Mouse (Mus musculus): ENCODE measurements at regions not wholly inside any gene's neighbourhood (a gene's known extent, or its start where the extent isn't known, plus 50 kb on each side); places are given as distances from the start of the nearest gene placed in this dataset.

GRCm38 (mm10) chr9:47909051-47909450 is 252.8 kb upstream of the Nxpe4 start:
- DNase-seq, result no peak
- WGBS, result 69% methylated on average over 5 of the region's 5 CpGs
- TF ChIP-seq CTCF (IDR thresholded peaks at IDR 0.05; ENCODE audit: low read depth), result no peak

DNA sequence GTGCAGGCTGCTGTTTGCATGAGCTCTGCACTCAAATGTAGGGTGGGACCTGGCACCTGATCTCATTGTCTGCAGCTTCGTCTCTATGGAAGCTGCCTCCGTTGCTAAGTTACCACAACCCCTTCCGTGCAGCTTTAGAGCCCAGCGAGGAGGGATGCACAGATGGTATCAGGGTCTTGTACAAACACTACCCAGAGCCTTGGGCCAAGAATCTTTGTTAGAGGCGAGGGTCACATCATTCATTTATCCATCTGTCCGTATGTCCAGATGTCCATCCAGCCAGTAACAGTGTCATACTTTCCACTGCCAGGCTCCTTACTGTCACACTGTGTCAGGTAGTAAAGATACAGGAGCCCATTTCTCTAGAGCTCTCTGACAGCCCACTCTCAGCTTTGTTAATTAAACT is 251.3 kb upstream of the Nxpe4 start:
- ATAC-seq (ENCODE audit: insufficient read depth), result no peak
- no peaks in the 10 kb centered on the region for H3K9me3 ChIP-seq (ENCODE audit: low read depth, low read length)
- H3K4me1 ChIP-seq (ENCODE audit: insufficient read depth), result no peaks in the 10 kb centered on the region
- no peak for TF ChIP-seq CTCF (IDR thresholded peaks at IDR 0.05; ENCODE audit: low read depth)
- H3K36me3 ChIP-seq (ENCODE audit: insufficient read depth), result no peaks in the 10 kb centered on the region
- no peaks in the 10 kb centered on the region for H3K27me3 ChIP-seq (ENCODE audit: insufficient read depth, low read length)
- no peak overlapping the region for H3K4me2 ChIP-seq
- no peak for DNase-seq
- no peak overlapping the region for H3K9ac ChIP-seq
- WGBS, result 19% methylated on average over 6 of the region's 6 CpGs
- H3K27ac ChIP-seq (ENCODE audit: low read depth), result no peak overlapping the region
- H3K4me3 ChIP-seq (ENCODE audit: low read depth, low read length), result no peak overlapping the region

More at GRCm38 (mm10) chr9:47909051-47909450, 252.8 kb upstream of the Nxpe4 start:
- H3K36me3 ChIP-seq (ENCODE audit: insufficient read depth), result no peaks in the 10 kb centered on the region
- no peak for ATAC-seq (ENCODE audit: insufficient read depth)
- no peak overlapping the region for H3K4me3 ChIP-seq (ENCODE audit: low read depth, low read length)
- H3K9me3 ChIP-seq (ENCODE audit: low read depth, low read length), result no peaks in the 10 kb centered on the region
- no peak overlapping the region for H3K27ac ChIP-seq (ENCODE audit: low read depth)
- no peak overlapping the region for H3K4me2 ChIP-seq
- H3K4me1 ChIP-seq (ENCODE audit: insufficient read depth), result no peaks in the 10 kb centered on the region
- no peaks in the 10 kb centered on the region for H3K27me3 ChIP-seq (ENCODE audit: insufficient read depth, low read length)
- no peak overlapping the region for H3K9ac ChIP-seq

- no peaks in the 10 kb centered on the region for H3K9me3 ChIP-seq (ENCODE audit: low read depth, low read length)
- no peak for DNase-seq
- no peaks in the 10 kb centered on the region for H3K27me3 ChIP-seq (ENCODE audit: insufficient read depth, low read length)
- no peak overlapping the region for H3K4me3 ChIP-seq (ENCODE audit: low read depth, low read length)
- no peaks in the 10 kb centered on the region for H3K36me3 ChIP-seq (ENCODE audit: insufficient read depth)
- WGBS, result 80% methylated on average over 5 of the region's 5 CpGs
- no peak for ATAC-seq (ENCODE audit: insufficient read depth)
- H3K4me1 ChIP-seq (ENCODE audit: insufficient read depth), result no peaks in the 10 kb centered on the region
- no peak overlapping the region for H3K4me2 ChIP-seq
- no peak overlapping the region for H3K9ac ChIP-seq
- no peak overlapping the region for H3K27ac ChIP-seq (ENCODE audit: low read depth)
- TF ChIP-seq CTCF (IDR thresholded peaks at IDR 0.05; ENCODE audit: low read depth), result no peak
These were observed 249.0 kb upstream of the Nxpe4 start for GRCm38 (mm10) chr9:47912823-47913222.

GRCm38 (mm10) chr9:47935299-47935698 is 226.5 kb upstream of the Nxpe4 start:
- peak; percentile 59 for TF ChIP-seq CTCF (IDR thresholded peaks at IDR 0.05; ENCODE audit: low read depth)
- peak; percentile 31 for DNase-seq
- no peak overlapping the region for H3K4me2 ChIP-seq
- no peak overlapping the region for H3K9ac ChIP-seq
- no peak overlapping the region for H3K27ac ChIP-seq (ENCODE audit: low read depth)
- no peaks in the 10 kb centered on the region for H3K4me1 ChIP-seq (ENCODE audit: insufficient read depth)
- no peak overlapping the region for H3K4me3 ChIP-seq (ENCODE audit: low read depth, low read length)
- H3K9me3 ChIP-seq (ENCODE audit: low read depth, low read length), result no peaks in the 10 kb centered on the region
- ATAC-seq (ENCODE audit: insufficient read depth), result no peak
- no peaks in the 10 kb centered on the region for H3K27me3 ChIP-seq (ENCODE audit: insufficient read depth, low read length)
- H3K36me3 ChIP-seq (ENCODE audit: insufficient read depth), result no peaks in the 10 kb centered on the region
- WGBS, result 72% methylated on average over 2 of the region's 2 CpGs

GRCm38 (mm10) chr9:47935957-47936457 is 225.8 kb upstream of the Nxpe4 start:
- Histone ChIP-seq H3K27ac (ENCODE audit: low read depth) (no peak overlapping the region), H3K9me3 (ENCODE audit: low read depth, low read length) (no peaks in the 10 kb centered on the region), H3K36me3 (ENCODE audit: insufficient read depth) (no peaks in the 10 kb centered on the region), H3K4me1 (ENCODE audit: insufficient read depth) (no peaks in the 10 kb centered on the region), H3K4me2 (no peak overlapping the region), H3K27me3 (ENCODE audit: insufficient read depth, low read length) (no peaks in the 10 kb centered on the region), H3K4me3 (ENCODE audit: low read depth, low read length) (no peak overlapping the region), H3K9ac (no peak overlapping the region)
- no peak for TF ChIP-seq CTCF (IDR thresholded peaks at IDR 0.05; ENCODE audit: low read depth)
- WGBS, result 68% methylated on average over 7 of the region's 7 CpGs
- DNase-seq (no peak), ATAC-seq (ENCODE audit: insufficient read depth) (no peak)

DNA sequence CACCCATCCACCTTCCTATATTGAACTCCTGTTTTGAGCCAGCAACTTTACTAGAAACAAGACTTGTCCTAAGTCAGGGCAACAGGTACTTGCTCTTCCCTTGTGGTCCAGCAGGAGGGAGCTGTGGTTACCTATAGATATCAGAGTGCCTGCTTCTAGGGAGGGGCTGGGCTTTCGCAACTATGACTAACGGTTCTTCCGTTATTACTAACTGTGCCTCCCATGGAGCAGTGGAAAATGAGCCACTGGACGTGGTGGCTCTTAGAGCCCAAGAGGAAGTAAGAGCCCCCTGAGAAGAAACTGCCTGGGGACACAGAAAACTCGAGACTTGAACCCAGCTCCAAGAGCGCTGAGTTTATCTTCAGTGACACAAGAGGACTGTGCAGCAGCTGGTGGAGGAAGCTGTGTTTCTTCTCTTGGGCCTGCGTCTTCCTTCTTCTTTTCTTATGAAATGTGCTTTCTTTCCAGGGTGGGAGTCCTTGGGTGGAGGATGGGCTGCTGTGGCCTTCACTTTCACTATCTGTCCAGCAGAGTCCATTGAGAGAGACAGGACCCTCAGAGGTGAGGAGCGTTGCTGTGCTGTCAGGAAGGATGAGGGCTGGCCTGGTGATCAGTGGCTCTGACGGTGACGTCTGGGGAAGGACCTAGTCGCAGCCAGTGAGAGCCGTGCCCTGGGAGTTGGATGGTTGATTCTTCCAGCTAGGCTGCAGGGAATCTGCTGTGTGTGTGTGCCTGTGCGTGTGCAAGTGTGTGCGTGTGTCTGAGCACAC is 222.7 kb upstream of the Nxpe4 start:
- TF ChIP-seq CTCF (IDR thresholded peaks at IDR 0.05; ENCODE audit: low read depth), result no peak

GRCm38 (mm10) chr9:47942761-47943583 is 218.9 kb upstream of the Nxpe4 start:
- no peak for ATAC-seq (ENCODE audit: insufficient read depth)
- 55% methylated on average over 11 of the region's 11 CpGs for WGBS
- no peak for DNase-seq

More for the DNA sequence above, 222.7 kb upstream of the Nxpe4 start:
- H3K27ac ChIP-seq (ENCODE audit: low read depth), result no peak overlapping the region
- no peak overlapping the region for H3K4me2 ChIP-seq
- 72% methylated on average over 14 of the region's 14 CpGs for WGBS
- no peaks in the 10 kb centered on the region for H3K9me3 ChIP-seq (ENCODE audit: low read depth, low read length)
- ATAC-seq (ENCODE audit: insufficient read depth) (no peak), DNase-seq (no peak)
- no peak overlapping the region for H3K4me3 ChIP-seq (ENCODE audit: low read depth, low read length)
- no peak overlapping the region for H3K9ac ChIP-seq
- H3K27me3 ChIP-seq (ENCODE audit: insufficient read depth, low read length), result no peaks in the 10 kb centered on the region
- no peaks in the 10 kb centered on the region for H3K36me3 ChIP-seq (ENCODE audit: insufficient read depth)
- no peaks in the 10 kb centered on the region for H3K4me1 ChIP-seq (ENCODE audit: insufficient read depth)

More at GRCm38 (mm10) chr9:47942761-47943583, 218.9 kb upstream of the Nxpe4 start:
- no peaks in the 10 kb centered on the region for H3K9me3 ChIP-seq (ENCODE audit: low read depth, low read length)
- no peaks in the 10 kb centered on the region for H3K27me3 ChIP-seq (ENCODE audit: insufficient read depth, low read length)
- H3K4me3 ChIP-seq (ENCODE audit: low read depth, low read length), result no peak overlapping the region
- H3K36me3 ChIP-seq (ENCODE audit: insufficient read depth), result no peaks in the 10 kb centered on the region
- no peak overlapping the region for H3K4me2 ChIP-seq
- H3K9ac ChIP-seq, result no peak overlapping the region
- no peak overlapping the region for H3K27ac ChIP-seq (ENCODE audit: low read depth)
- H3K4me1 ChIP-seq (ENCODE audit: insufficient read depth), result no peaks in the 10 kb centered on the region
- no peak for TF ChIP-seq CTCF (IDR thresholded peaks at IDR 0.05; ENCODE audit: low read depth)
